Mouse (Mus musculus): ENCODE data around the gene Pp2d1. TPM values are rescaled to one million over a fixed set of nuclear protein-coding genes. Genes with fewer than 3 reads are reported as not detected.

The Pp2d1 gene
- polyA plus RNA-seq, 1 experiment from 2014 or later: 0.26 TPM

DNA sequence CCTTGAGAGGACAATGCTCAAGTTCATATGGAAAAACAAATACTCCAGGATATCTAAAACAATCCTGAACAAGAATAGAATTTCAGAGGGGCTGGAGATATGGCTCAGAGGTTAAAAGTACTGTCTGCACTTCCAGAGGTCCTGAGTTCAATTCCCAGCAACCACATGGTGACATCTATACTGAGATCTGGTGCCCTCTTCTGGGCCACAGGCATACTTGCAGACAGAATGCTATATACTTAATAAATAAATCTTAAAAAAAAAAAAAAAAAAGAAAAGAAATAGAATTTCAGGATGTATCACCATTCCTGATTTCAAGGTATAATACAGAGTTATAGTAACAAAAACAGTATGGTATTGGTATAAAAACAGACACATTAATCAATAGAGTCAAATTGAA is 19.9 kb downstream of the Pp2d1 start:
- Histone ChIP-seq H3K9ac (no peak overlapping the region), H3K36me3 (peaks cover 5% of the 10 kb centered on the region; the same call in 1 of the 2 replicates), H3K4me2 (no peak overlapping the region), H3K9me3 (no peaks in the 10 kb centered on the region), H3K27ac (no peak overlapping the region), H3K4me1 (no peaks in the 10 kb centered on the region), H3K4me3 (no peak overlapping the region), H3K27me3 (no peaks in the 10 kb centered on the region)
- no peak for ATAC-seq (ENCODE audit: borderline replicate concordance, extremely low read depth, low FRiP score, low TSS enrichment)

GRCm38 (mm10) chr17:53512311-53512951 is 26.8 kb downstream of the Pp2d1 start:
- 87% methylated on average over 2 of the region's 2 CpGs for WGBS
- Histone ChIP-seq H3K36me3 (peaks cover 5% of the 10 kb centered on the region; the same call in 1 of the 2 replicates), H3K4me2 (no peak overlapping the region), H3K4me3 (no peak overlapping the region), H3K27me3 (no peaks in the 10 kb centered on the region), H3K27ac (no peak overlapping the region), H3K9me3 (no peaks in the 10 kb centered on the region), H3K4me1 (no peaks in the 10 kb centered on the region), H3K9ac (no peak overlapping the region)
- no peak for ATAC-seq (ENCODE audit: borderline replicate concordance, extremely low read depth, low FRiP score, low TSS enrichment)

DNA sequence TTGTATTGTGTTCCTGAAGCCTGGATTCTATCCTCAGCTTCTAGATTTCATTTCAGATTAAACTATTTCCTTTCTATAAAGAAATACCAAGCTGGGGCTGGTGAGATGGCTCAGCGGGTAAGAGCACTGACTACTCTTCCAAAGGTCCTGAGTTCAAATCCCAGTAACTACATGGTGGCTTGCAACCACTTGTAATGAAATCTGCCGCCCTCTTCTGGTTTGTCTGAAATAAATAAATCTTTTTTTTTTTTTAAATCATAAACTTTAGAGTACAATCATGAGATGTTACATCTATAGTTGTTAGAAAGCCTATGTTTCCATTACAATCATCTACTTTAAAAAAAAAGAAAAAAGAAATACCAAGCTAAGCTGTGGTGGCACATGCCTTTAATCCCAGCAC is 36.3 kb downstream of the Pp2d1 start:
- no peak overlapping the region for H3K4me3 ChIP-seq
- H3K27ac ChIP-seq: no peak overlapping the region
- no peak for ATAC-seq (ENCODE audit: borderline replicate concordance, extremely low read depth, low FRiP score, low TSS enrichment)
- H3K9ac ChIP-seq: no peak overlapping the region
- H3K4me1 ChIP-seq: no peaks in the 10 kb centered on the region
- no peaks in the 10 kb centered on the region for H3K27me3 ChIP-seq
- H3K9me3 ChIP-seq: no peaks in the 10 kb centered on the region
- 92% methylated on average over 2 of the region's 2 CpGs for WGBS
- peaks cover 65% of the 10 kb centered on the region for H3K36me3 ChIP-seq
- H3K4me2 ChIP-seq: no peak overlapping the region

- peaks cover 48% of the 10 kb centered on the region for H3K36me3 ChIP-seq
These were observed 50.3 kb downstream of the Pp2d1 start for GRCm38 (mm10) chr17:53489007-53489378.

GRCm38 (mm10) chr17:53488291-53489006 is 50.8 kb downstream of the Pp2d1 start:
- Histone ChIP-seq H3K4me3 (no peak overlapping the region), H3K4me1 (no peaks in the 10 kb centered on the region), H3K27ac (no peak overlapping the region), H3K27me3 (no peaks in the 10 kb centered on the region), H3K9me3 (no peaks in the 10 kb centered on the region), H3K9ac (no peak overlapping the region), H3K36me3 (peaks cover 47% of the 10 kb centered on the region), H3K4me2 (no peak overlapping the region)
- ATAC-seq (ENCODE audit: borderline replicate concordance, extremely low read depth, low FRiP score, low TSS enrichment): no peak
- WGBS: 91% methylated on average over 4 of the region's 4 CpGs

More at GRCm38 (mm10) chr17:53489007-53489378, 50.3 kb downstream of the Pp2d1 start:
- no peaks in the 10 kb centered on the region for H3K9me3 ChIP-seq
- H3K27ac ChIP-seq: no peak overlapping the region
- no peak overlapping the region for H3K4me2 ChIP-seq
- H3K4me3 ChIP-seq: no peak overlapping the region
- H3K9ac ChIP-seq: no peak overlapping the region
- H3K27me3 ChIP-seq: no peaks in the 10 kb centered on the region
- WGBS: 93% methylated on average over 1 of the region's 1 CpGs
- ATAC-seq (ENCODE audit: borderline replicate concordance, extremely low read depth, low FRiP score, low TSS enrichment): no peak
- no peaks in the 10 kb centered on the region for H3K4me1 ChIP-seq

GRCm38 (mm10) chr17:53480433-53480832 is 58.8 kb downstream of the Pp2d1 start:
- Histone ChIP-seq H3K4me1 (peaks cover 19% of the 10 kb centered on the region), H3K36me3 (peaks cover 10% of the 10 kb centered on the region), H3K9me3 (no peaks in the 10 kb centered on the region), H3K4me3 (peak overlapping the region; percentile 72), H3K4me2 (peak overlapping the region; percentile 61), H3K27ac (no peak overlapping the region), H3K9ac (peak overlapping the region; percentile 85), H3K27me3 (no peaks in the 10 kb centered on the region)
- ATAC-seq (ENCODE audit: borderline replicate concordance, extremely low read depth, low FRiP score, low TSS enrichment): no peak
- 41% methylated on average over 7 of the region's 7 CpGs for WGBS

- H3K4me3 ChIP-seq: peak overlapping the region; percentile 72
- H3K36me3 ChIP-seq: peaks cover 6% of the 10 kb centered on the region
- peak overlapping the region; percentile 61 for H3K4me2 ChIP-seq
- H3K9ac ChIP-seq: peak overlapping the region; percentile 85
- peaks cover 19% of the 10 kb centered on the region for H3K4me1 ChIP-seq
- peak; percentile 0 for ATAC-seq (ENCODE audit: borderline replicate concordance, extremely low read depth, low FRiP score, low TSS enrichment)
- H3K27me3 ChIP-seq: no peaks in the 10 kb centered on the region
- no peaks in the 10 kb centered on the region for H3K9me3 ChIP-seq
- H3K27ac ChIP-seq: peak overlapping the region; percentile 97
- under 1% methylated on average over 33 of the region's 33 CpGs for WGBS
These were observed 59.6 kb downstream of the Pp2d1 start for GRCm38 (mm10) chr17:53479604-53480041.

- Histone ChIP-seq H3K4me2 (peak within 1 kb of the TSS; percentile 64), H3K27me3 (no peaks in the 10 kb centered on the region), H3K9ac (peak within 1 kb of the TSS; percentile 85), H3K27ac (peak within 1 kb of the TSS; percentile 97), H3K4me1 (peaks cover 19% of the 10 kb centered on the region), H3K4me3 (peak within 1 kb of the TSS; percentile 72), H3K9me3 (no peaks in the 10 kb centered on the region), H3K36me3 (peaks cover under 1% of the 10 kb centered on the region; the same call in 1 of the 2 replicates)
- under 1% methylated on average over 68 of the region's 82 CpGs for WGBS
- ATAC-seq (ENCODE audit: borderline replicate concordance, extremely low read depth, low FRiP score, low TSS enrichment): peak; percentile 98
These were observed 60.2 kb downstream of the Pp2d1 start, which contains the start of gene Rab5a for GRCm38 (mm10) chr17:53478858-53479603. Gene Rab5a, plus strand, starts transcription at chr17:53479234.

- no peaks in the 10 kb centered on the region for H3K9me3 ChIP-seq
- peak overlapping the region; percentile 97 for H3K27ac ChIP-seq
- no peaks in the 10 kb centered on the region for H3K27me3 ChIP-seq
- ATAC-seq (ENCODE audit: borderline replicate concordance, extremely low read depth, low FRiP score, low TSS enrichment): no peak
- peaks cover 19% of the 10 kb centered on the region for H3K4me1 ChIP-seq
- peak overlapping the region; percentile 64 for H3K4me2 ChIP-seq
- no peaks in the 10 kb centered on the region for H3K36me3 ChIP-seq
- H3K9ac ChIP-seq: peak overlapping the region; percentile 76
- H3K4me3 ChIP-seq: peak overlapping the region; percentile 72
- WGBS: 5% methylated on average over 15 of the region's 15 CpGs
These were observed 61.0 kb downstream of the Pp2d1 start for GRCm38 (mm10) chr17:53478066-53478857.

DNA sequence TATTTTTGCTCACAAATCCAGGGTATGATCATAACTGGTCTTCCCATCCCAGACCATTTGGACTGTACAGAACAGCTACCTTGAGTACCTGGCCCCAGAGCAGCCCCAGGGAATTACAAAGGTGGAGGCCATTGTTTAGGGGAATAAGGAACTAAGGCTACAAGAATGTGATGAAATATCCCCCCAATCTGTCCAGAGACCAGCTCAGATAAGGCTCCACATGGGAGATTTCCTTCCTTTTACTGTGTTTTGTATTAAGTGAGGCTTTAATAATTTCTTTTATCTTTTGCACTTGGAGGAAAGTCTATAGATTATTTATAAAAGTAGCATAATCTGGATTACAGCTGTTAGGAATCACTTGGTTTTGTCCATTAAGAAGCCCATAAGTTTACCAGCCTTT is 70.6 kb downstream of the Pp2d1 start:
- Histone ChIP-seq H3K27me3 (no peaks in the 10 kb centered on the region), H3K27ac (no peak overlapping the region), H3K36me3 (no peaks in the 10 kb centered on the region), H3K9ac (no peak overlapping the region), H3K4me1 (0 out of 2 replicates have a peak, but pooled peaks cover 3% of the 10 kb centered on the region), H3K4me3 (no peak overlapping the region), H3K4me2 (no peak overlapping the region), H3K9me3 (no peaks in the 10 kb centered on the region)
- ATAC-seq (ENCODE audit: borderline replicate concordance, extremely low read depth, low FRiP score, low TSS enrichment): no peak

DNA sequence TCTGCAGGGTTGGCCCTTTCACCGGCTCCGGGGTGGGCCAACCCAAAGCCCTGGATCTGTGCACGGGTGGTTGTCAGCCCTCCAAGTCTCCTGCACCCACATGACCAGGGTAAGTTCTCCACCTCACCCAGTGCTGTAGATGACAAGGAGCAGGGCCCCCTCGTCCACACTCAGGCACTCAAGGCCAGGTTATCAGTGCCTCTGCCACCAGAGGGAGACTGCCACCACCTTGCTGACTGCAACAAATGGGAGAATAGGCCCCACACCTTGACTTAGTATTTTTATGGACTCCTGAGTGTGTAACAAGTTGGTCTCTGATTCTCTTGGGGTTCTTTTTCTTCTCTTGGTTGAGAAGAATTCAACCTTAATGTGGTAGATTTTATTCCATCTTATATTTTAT is 73.7 kb downstream of the Pp2d1 start:
- 50% methylated on average over 4 of the region's 4 CpGs for WGBS
- no peak for ATAC-seq (ENCODE audit: borderline replicate concordance, extremely low read depth, low FRiP score, low TSS enrichment)
- no peaks in the 10 kb centered on the region for H3K27me3 ChIP-seq
- H3K4me2 ChIP-seq: no peak overlapping the region
- no peaks in the 10 kb centered on the region for H3K9me3 ChIP-seq
- no peak overlapping the region for H3K27ac ChIP-seq
- H3K4me1 ChIP-seq: peaks cover 8% of the 10 kb centered on the region; the same call in 1 of the 2 replicates
- H3K4me3 ChIP-seq: no peak overlapping the region
- H3K9ac ChIP-seq: no peak overlapping the region
- H3K36me3 ChIP-seq: no peaks in the 10 kb centered on the region

Data from lung, embryonic 15.5 days (tissue).